Mouse (Mus musculus) heart, embryonic 11.5 days (tissue): ENCODE results near the gene Synpo2. TPM values are rescaled to one million over a fixed set of nuclear protein-coding genes. Genes with fewer than 3 reads are reported as not detected.
"Not testable (repeated sequence)": the region's sequence is repeated elsewhere in the genome, so short reads cannot be mapped to it uniquely, and the experiment has no call there.

ENCODE experiments used
- ATAC-seq: fragments of 200-750 bp; cut with Nextera tagmentation; replicated peaks from 2 replicates; pipeline ENCODE4 v1.8.0; 2017; ENCODE audit warnings: moderate library complexity; ENCODE audit not compliant: insufficient number of reproducible peaks, low FRiP score, low TSS enrichment
- H3K27ac ChIP-seq: fragments of 300-500 bp; sonication (generic); 2 replicates; pipeline ENCODE4 v1.5.1; 2014; ENCODE audit warnings: mild to moderate bottlenecking, low read depth, low read length
- H3K27me3 ChIP-seq: fragments of 300-500 bp; sonication (generic); 2 replicates; pipeline ENCODE4 v1.6.1; 2014; ENCODE audit warnings: mild to moderate bottlenecking, low read length, mixed read lengths; ENCODE audit not compliant: control insufficient read depth, insufficient read depth
- H3K36me3 ChIP-seq: fragments of 300-500 bp; sonication (generic); 2 replicates; pipeline ENCODE4 v1.6.1; 2014; ENCODE audit warnings: mild to moderate bottlenecking, low read length, moderate library complexity, mixed read lengths; ENCODE audit not compliant: control insufficient read depth, insufficient read depth
- H3K4me1 ChIP-seq: fragments of 300-500 bp; sonication (generic); 2 replicates; pipeline ENCODE4 v1.6.1; 2014; ENCODE audit warnings: low read length; ENCODE audit not compliant: control insufficient read depth, insufficient read depth
- H3K4me2 ChIP-seq: fragments of 300-500 bp; sonication (generic); 2 replicates; pipeline ENCODE4 v1.6.1; 2014; ENCODE audit warnings: mild to moderate bottlenecking, moderate library complexity
- H3K4me3 ChIP-seq: fragments of 300-500 bp; sonication (generic); 2 replicates; pipeline ENCODE4 v1.5.1; 2014; ENCODE audit warnings: low read depth, low read length
- H3K9ac ChIP-seq: fragments of 300-500 bp; sonication (generic); 2 replicates; pipeline ENCODE4 v1.6.1; 2014; ENCODE audit warnings: mild to moderate bottlenecking, low read depth, low read length, moderate library complexity
- H3K9me3 ChIP-seq: fragments of 300-500 bp; sonication (generic); replicated peaks from 2 replicates; pipeline ENCODE4 v1.6.1; 2016; ENCODE audit warnings: low read length; ENCODE audit not compliant: control insufficient read depth
- WGBS: fragments of 180-500 bp; shearing (Covaris S2); extraction: QIAGEN DNeasy Blood & Tissue Kit; methylation state at CpG from one replicate; pipeline ENCODE4 v1.1.7; 2014; ENCODE audit not compliant: insufficient replicate concordance; 5-methylcytosine and 5-hydroxymethylcytosine counted together
- polyA plus RNA-seq: library from polyadenylated mRNA; unstranded; fragments of >200 nt; fragmentation: Nextera tagmentation; extraction: Ambion mirVana; gene quantifications from 2 replicates; pipeline ENCODE4 v1.2.1, GENCODE M21; 2014

Gene Synpo2
- polyA plus RNA-seq, 1 experiment from 2014 or later: 21.8 TPM

DNA sequence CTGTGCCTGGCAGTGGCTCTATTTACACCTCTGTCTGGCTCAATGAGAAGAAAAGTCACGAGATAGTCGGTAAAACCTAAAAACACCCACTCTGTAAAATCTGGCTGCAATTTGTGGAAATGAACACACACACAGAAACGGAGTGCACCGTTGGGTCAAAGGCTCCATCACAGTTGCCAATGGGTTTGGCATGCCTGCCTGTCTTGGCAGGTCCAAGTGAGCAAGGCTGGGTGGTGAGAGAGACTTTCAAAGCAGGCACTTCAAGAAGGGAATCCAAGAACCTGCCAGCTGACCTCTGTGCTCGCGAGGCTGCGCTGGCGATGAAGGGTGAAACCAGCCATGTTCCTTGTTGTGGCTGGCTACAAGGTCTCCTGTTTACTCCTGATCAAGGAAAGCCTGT is 107.2 kb downstream of the Synpo2 start:
- no peaks in the 10 kb centered on the region for H3K27me3 ChIP-seq
- no peak for ATAC-seq
- no peak overlapping the region for H3K4me2 ChIP-seq
- peaks cover 3% of the 10 kb centered on the region; the same call in 1 of the 2 replicates for H3K4me1 ChIP-seq
- H3K4me3 ChIP-seq: no peak overlapping the region
- no peaks in the 10 kb centered on the region for H3K36me3 ChIP-seq
- H3K9me3 ChIP-seq: no peaks in the 10 kb centered on the region
- H3K27ac ChIP-seq: no peak overlapping the region
- 71% methylated on average over 8 of the region's 8 CpGs for WGBS
- no peak overlapping the region for H3K9ac ChIP-seq

DNA sequence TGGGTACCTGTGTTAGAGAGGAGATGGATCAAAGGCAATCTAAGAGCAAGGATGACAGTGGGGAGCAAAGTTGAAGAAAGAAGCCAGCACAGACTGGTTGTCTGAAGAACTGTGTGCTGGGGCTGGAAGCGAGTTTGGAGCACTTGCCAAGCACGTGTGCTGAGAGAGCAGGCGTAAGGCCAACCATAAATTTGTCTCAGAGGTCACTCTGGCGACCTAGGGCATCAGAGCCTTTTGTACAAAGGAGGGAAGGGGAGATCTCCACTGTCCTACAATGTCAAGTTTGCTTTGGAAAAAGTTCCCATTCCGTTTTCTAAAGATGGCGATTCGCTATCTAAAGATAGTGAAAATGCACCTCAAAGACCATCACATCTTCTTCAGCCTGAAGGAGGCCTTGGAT is 107.9 kb downstream of the Synpo2 start:
- Histone ChIP-seq H3K4me3 (no peak overlapping the region), H3K36me3 (no peaks in the 10 kb centered on the region), H3K27me3 (no peaks in the 10 kb centered on the region), H3K9me3 (no peaks in the 10 kb centered on the region), H3K4me1 (peaks cover 3% of the 10 kb centered on the region; the same call in 1 of the 2 replicates), H3K27ac (no peak overlapping the region), H3K4me2 (no peak overlapping the region), H3K9ac (no peak overlapping the region)
- no peak for ATAC-seq
- 75% methylated on average over 7 of the region's 7 CpGs for WGBS

DNA sequence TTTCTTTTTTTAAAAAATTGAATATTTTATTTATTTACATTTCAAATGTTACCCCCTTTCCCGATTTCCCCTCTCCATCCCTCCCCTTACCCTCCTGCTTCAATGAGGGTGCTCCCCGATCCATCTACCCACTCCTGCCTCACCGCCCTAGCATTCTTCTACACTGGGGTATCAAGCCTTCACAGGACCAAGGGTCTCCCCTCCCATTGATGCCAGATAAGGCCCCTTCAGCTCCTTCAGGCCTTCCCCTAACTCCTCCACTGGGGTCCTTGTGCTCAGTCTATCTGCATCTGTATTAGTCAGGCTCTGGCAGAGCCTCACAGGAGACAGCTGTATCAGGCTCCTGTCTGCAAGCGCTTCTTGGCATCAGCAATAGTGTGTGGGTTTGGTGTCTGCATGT is 109.2 kb downstream of the Synpo2 start:
- not testable (repeated sequence) for H3K36me3 ChIP-seq, H3K9me3 ChIP-seq, H3K4me3 ChIP-seq, H3K27ac ChIP-seq, ATAC-seq, H3K4me2 ChIP-seq, H3K27me3 ChIP-seq, H3K9ac ChIP-seq, H3K4me1 ChIP-seq
- 76% methylated on average over 4 of the region's 4 CpGs for WGBS

DNA sequence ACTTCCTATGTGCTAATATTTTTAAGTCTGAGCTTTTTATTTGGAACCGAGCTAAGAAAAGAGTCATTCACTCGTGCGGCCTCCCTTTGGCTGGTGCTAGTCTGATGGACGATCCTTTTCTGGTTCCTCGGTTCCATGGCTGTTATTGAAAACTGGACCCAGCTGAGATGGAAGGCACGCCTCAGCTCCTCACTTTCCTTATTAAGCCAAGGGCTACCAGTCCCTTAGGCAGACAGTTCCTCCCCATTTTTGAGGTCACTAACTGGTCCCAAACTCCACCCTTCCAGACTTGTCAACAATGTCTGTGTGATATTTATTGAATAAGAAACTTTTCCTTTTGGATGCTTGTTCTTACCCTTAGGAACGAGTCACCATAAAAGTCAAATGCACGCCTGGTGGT is 112.1 kb downstream of the Synpo2 start:
- Histone ChIP-seq H3K4me2 (no peak overlapping the region), H3K27me3 (no peaks in the 10 kb centered on the region), H3K9ac (no peak overlapping the region), H3K4me3 (no peak overlapping the region), H3K36me3 (no peaks in the 10 kb centered on the region), H3K9me3 (no peaks in the 10 kb centered on the region), H3K27ac (no peak overlapping the region), H3K4me1 (0 out of 2 replicates have a peak, but pooled peaks cover 4% of the 10 kb centered on the region)
- 79% methylated on average over 8 of the region's 8 CpGs for WGBS
- ATAC-seq: no peak

DNA sequence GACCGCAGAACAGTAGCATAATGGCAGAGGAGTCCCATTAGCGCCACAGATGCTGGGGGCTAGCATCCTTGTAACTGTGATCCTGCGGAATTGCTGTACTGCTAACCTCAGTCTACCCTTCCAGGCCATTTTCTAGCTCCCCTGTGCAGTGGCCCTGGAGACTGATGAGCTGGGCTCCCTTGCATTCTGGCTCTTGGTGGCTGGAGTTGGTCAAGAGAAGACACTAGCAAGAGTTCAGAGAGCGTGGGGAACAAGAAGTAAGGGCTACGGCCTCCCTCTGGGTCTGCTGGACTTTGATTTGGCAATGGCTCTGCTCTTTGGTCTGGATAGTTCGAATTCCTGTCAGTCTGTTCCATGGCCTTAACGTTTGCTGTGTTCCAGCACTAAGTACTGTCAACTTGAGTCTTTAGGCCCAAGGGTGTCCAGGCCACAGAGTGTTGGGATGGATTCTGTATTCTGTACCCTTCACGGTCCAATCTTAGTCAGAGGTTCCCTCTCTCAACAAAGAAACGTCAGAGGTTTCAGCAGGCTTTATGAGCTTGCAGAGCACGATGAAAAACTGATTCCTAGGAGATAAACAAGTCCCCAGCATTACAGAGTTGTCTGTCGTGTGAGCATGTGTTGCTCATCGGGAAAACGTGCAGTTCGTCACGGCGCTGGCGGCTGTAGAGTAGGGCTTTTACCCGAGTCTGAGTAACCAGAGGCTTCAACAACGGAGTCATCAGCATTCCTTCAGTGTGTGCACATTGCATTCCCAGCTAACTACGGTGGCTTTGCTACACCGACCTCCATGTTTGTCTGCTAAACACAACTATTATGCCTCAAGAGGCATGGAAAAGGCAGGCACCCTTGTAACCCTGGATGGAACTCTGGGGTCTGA is 113.6 kb downstream of the Synpo2 start:
- Histone ChIP-seq H3K4me1 (0 out of 2 replicates have a peak, but pooled peaks cover 4% of the 10 kb centered on the region), H3K9me3 (no peaks in the 10 kb centered on the region), H3K27me3 (no peaks in the 10 kb centered on the region), H3K9ac (no peak overlapping the region), H3K36me3 (no peaks in the 10 kb centered on the region), H3K4me3 (no peak overlapping the region), H3K27ac (no peak overlapping the region), H3K4me2 (no peak overlapping the region)
- WGBS: 71% methylated on average over 21 of the region's 21 CpGs
- no peak for ATAC-seq

DNA sequence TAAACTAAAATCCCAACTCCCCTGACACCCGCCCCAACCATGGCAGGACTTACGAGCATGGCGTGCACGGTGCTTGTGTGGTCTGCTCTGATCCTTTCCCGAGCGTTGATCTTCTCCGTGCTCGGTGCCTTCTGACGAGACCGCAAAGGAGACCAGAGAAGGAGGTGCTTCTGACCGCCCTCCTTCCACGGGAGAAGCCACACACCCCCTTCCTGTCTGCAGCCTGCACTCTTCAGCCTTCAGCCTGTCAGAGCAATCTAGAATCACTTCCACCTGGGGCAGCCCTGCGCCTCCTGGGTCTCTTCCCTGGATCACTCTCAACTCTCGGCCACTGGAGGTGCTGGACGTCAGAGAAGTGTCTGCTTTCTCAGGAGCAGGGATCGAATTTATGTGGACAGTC is 119.0 kb downstream of the Synpo2 start:
- H3K36me3 ChIP-seq: peaks cover 9% of the 10 kb centered on the region
- H3K9me3 ChIP-seq: no peaks in the 10 kb centered on the region
- H3K27ac ChIP-seq: peak overlapping the region; percentile 77
- no peaks in the 10 kb centered on the region for H3K27me3 ChIP-seq
- peak overlapping the region; percentile 38 for H3K4me3 ChIP-seq
- WGBS: 21% methylated on average over 16 of the region's 16 CpGs
- H3K4me1 ChIP-seq: peaks cover 11% of the 10 kb centered on the region; the same call in 1 of the 2 replicates
- ATAC-seq: peak; percentile 77
- peak overlapping the region; percentile 65 for H3K9ac ChIP-seq
- H3K4me2 ChIP-seq: peak overlapping the region; percentile 59

DNA sequence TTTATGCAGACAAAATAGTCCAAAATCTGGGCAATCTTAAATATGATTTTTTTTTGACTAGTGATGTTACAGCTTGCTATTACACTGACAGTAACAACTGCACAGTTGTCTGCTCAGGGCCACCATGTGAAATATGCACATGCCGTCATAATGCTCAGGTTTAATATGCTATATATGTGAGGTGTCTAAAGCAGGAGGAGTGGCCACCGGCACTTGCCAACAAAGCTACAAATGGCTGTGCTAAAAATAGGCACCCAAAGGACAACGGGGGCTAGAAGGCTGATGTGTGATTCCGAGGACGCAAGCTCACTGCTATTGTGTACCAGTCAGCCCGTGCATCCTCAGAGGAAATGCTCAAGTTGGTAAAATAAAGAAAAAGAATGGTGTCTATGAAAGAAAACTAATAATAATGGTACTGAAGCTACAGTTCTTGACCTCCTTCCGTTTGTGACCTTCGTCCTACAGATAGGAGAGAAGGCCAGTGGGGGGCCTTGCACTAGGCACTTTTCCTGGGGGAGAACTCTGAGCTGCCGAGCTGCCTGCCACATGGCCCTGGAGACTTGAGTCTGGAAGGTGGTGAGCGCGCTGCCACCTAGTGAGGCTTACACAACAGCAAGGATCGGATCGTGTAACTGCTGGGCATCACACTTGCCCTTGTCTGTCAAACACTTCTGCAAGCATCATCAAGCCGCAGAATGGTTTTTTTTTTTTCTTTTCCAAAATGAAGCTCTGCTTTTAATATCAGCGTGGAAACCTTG is 120.0 kb downstream of the Synpo2 start:
- WGBS: 11% methylated on average over 15 of the region's 15 CpGs
- Histone ChIP-seq H3K9me3 (no peaks in the 10 kb centered on the region), H3K9ac (peak overlapping the region; percentile 62), H3K4me1 (peaks cover 11% of the 10 kb centered on the region; the same call in 1 of the 2 replicates), H3K4me3 (peak overlapping the region; percentile 29), H3K4me2 (peak overlapping the region; percentile 59), H3K36me3 (peaks cover 9% of the 10 kb centered on the region), H3K27ac (peak overlapping the region; percentile 90), H3K27me3 (no peaks in the 10 kb centered on the region)
- peak; percentile 50; the same call in 1 of the 2 replicates for ATAC-seq

DNA sequence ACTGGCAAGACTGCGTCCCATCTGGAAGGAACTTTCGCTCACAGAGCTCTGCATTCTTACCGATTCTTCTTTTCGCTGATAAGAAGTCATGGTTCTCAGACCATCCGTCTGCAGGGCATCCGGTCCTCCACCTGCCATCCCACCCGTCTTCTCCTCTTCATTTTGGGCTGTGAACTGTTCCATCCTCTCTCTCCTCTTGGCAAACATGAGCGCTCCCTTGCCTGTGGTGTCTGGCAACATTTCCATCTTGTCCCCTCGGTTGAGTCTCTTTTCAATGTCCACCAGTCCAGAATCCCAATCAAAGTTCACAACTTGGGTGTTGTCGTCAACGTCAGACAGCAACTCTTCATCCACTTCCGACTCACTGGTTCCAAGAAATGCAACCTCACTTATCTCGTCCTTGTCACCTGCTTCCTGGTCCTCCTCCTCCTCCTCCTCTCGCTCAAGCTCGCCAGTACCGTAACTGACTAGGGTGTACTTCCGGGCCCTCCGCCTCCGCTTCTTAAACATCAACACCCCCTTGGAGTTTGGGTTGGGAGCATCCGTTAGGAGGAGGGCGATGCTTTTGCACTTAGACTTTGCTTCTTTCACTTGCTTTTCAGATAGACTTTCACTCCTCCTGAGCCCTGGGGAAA is 121.8 kb downstream of the Synpo2 start:
- Histone ChIP-seq H3K27me3 (no peaks in the 10 kb centered on the region), H3K36me3 (peaks cover 9% of the 10 kb centered on the region), H3K27ac (no peak overlapping the region), H3K4me1 (peaks cover 11% of the 10 kb centered on the region; the same call in 1 of the 2 replicates), H3K4me2 (no peak overlapping the region), H3K9me3 (no peaks in the 10 kb centered on the region), H3K9ac (no peak overlapping the region), H3K4me3 (no peak overlapping the region)
- WGBS: 79% methylated on average over 21 of the region's 21 CpGs
- ATAC-seq: no peak
